Comparison of ENCODE assay signal across 8 mouse cellular contexts in the genomic region with DNA sequence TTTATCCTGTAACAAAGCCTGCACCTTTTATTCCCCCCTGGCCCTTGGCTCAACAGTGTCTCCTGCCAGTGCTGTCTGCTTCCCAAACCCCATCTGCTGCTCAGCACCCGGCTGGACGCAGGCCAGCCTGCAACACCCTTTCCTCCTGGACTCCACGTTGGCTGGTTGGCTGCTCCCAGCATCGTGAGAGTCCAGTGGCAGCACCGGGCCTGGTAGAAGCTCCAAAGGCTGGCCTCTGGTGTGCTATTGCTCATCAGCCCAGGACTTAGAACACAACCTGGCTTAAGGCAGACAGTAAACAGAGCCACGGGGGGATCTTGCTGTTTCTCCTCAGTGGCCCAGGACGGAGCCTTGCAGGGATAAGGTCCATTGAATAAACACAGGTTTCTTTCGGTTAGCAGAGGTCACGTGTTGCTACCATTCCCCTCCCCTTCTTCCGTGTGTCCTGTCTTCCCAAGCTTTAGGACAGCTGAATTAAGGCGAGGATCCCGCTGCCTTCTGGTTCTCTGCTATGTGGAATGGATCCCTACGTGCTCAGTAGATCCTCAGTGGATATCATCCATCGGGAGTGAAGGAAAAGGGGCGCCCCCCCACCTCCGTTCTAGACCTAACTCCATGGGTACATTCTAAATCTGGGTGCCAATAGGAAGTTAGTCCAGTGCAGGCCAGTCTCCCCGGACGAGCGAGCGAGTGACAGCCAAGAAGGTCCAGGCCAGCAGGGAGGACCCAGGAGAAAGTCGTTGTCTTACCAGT. TPM values are rescaled to one million over a fixed set of nuclear protein-coding genes. Genes with fewer than 3 reads are reported as not detected.
DNase-seq lines count a peak whose midpoint lies in the region; ATAC-seq and TF ChIP-seq lines count a peak whose summit lies in the region.

No protein-coding gene starts in this region.

- intact Hi-C loops in left cerebral cortex, postnatal 36 days (cut with DNase I) = loop anchor here (5.0 kb wide), 1 partner anchor 34 kb away; no protein-coding TSS in a partner anchor

- no peak overlapping the region for H3K4me3 ChIP-seq in C2C12 (ENCODE audit: insufficient read depth, poor library complexity, severe bottlenecking)
- no peak overlapping the region for H3K4me3 ChIP-seq in midbrain, embryonic 14.5 days (replicated peaks; ENCODE audit: low read depth, low read length)

- H3K27ac ChIP-seq in midbrain, embryonic 14.5 days (replicated peaks; ENCODE audit: low read depth, low read length) = peak overlapping the region; percentile 52; the same call in 1 of the 2 replicates

- peaks cover 82% of the 10 kb centered on the region for H3K79me2 ChIP-seq in C2C12 (ENCODE audit: control insufficient read depth, insufficient read depth)

- no peaks in the 10 kb centered on the region for H3K27me3 ChIP-seq in C2C12 (ENCODE audit: control insufficient read depth, insufficient read depth, insufficient read length)
- no peaks in the 10 kb centered on the region for H3K27me3 ChIP-seq in midbrain, embryonic 14.5 days (ENCODE audit: control insufficient read depth, insufficient read depth, low read length)

- peaks cover 57% of the 10 kb centered on the region for H3K36me3 ChIP-seq in C2C12 (ENCODE audit: control insufficient read depth, insufficient read depth)
- H3K36me3 ChIP-seq in midbrain, embryonic 14.5 days (ENCODE audit: control insufficient read depth, insufficient read depth, low read length) = peaks cover 20% of the 10 kb centered on the region

- H3ac ChIP-seq in C2C12 (ENCODE audit: control insufficient read depth, insufficient read length, low read depth) = no peak overlapping the region

- peaks cover 22% of the 10 kb centered on the region for H3K4me1 ChIP-seq in midbrain, embryonic 14.5 days (ENCODE audit: control insufficient read depth, insufficient read depth, low read length)

- TF ChIP-seq CTCF in C2C12 (IDR thresholded peaks at IDR 0.05; ENCODE audit: control insufficient read depth, insufficient read depth, insufficient read length) = no peak

- H3K79me3 ChIP-seq in C2C12 (ENCODE audit: low read depth) = peaks cover 61% of the 10 kb centered on the region

- no peak for ATAC-seq in midbrain, embryonic 14.5 days (ENCODE audit: low FRiP score, low TSS enrichment)

- H3K9ac ChIP-seq in midbrain, embryonic 14.5 days (replicated peaks; ENCODE audit: low read length) = no peak overlapping the region

- DNase-seq in cerebellum, adult 11 months = peak; percentile 86
- DNase-seq in heart, adult 18-20 months = peak; percentile 69 to 80
- peak; percentile 68 for DNase-seq in kidney, adult 18-20 months
- DNase-seq in midbrain, embryonic 14.5 days = peak; percentile 41
- DNase-seq in left cerebral cortex, postnatal 36 days (ENCODE audit: low spot score in 2 of 2) = no peak
- no peak for DNase-seq in embryo, embryonic 11 days
- no peak for DNase-seq in layer of hippocampus, adult 9-11 months

- no peaks in the 10 kb centered on the region for H3K9me3 ChIP-seq in midbrain, embryonic 14.5 days (ENCODE audit: control insufficient read depth, low read length)

- H3K4me2 ChIP-seq in midbrain, embryonic 14.5 days (ENCODE audit: low read length) = no peak overlapping the region

- WGBS in midbrain, embryonic 14.5 days = 48% methylated on average over 21 of the region's 21 CpGs

TF ChIP-seq in C2C12, 6 proteins besides CTCF, POLR2A, EP300 and RAD21:
- no peak for TF ChIP-seq FOSL1 (IDR thresholded peaks at IDR 0.05; ENCODE audit: insufficient read depth, low read length, poor library complexity, severe bottlenecking)
- TF ChIP-seq USF1 (IDR thresholded peaks at IDR 0.05; ENCODE audit: low read depth) = peak; percentile 9
- TF ChIP-seq MAX (IDR thresholded peaks at IDR 0.05) = no peak
- no peak for TF ChIP-seq MYOD1 (IDR thresholded peaks at IDR 0.05; ENCODE audit: control insufficient read depth, insufficient read length, low read depth)
TF ChIP-seq in C2C12: peak in this region for 1.

RNA-seq across cellular contexts. Expression of a gene that starts 30.7 kb away (rescaled TPM):
- 41.2 TPM for polyA plus RNA-seq in C2C12 (2012; fragmentation: generic; extraction: Trizol)
- 10 to 100 TPM; 19.3 to 26.3 TPM for total RNA-seq in heart, adult 18-20 months (2021)
- polyA plus RNA-seq in midbrain, embryonic 14.5 days (2014; fragmentation: Nextera tagmentation; extraction: Ambion mirVana) = 29.8 and 30.5 TPM in 2 replicates
- total RNA-seq in left cerebral cortex, postnatal 36 days (2021) = 10 to 100 TPM; 21.4 to 36.4 TPM

RNA-seq across cellular contexts. Expression of a gene that starts 35.3 kb away (rescaled TPM):
- 148 TPM for polyA plus RNA-seq in C2C12 (2012; fragmentation: generic; extraction: Trizol)
- total RNA-seq in heart, adult 18-20 months (2021) = 10 to 100 TPM; 57.9 to 69.7 TPM
- polyA plus RNA-seq in midbrain, embryonic 14.5 days (2014; fragmentation: Nextera tagmentation; extraction: Ambion mirVana) = 72.9 and 100 TPM in 2 replicates
- total RNA-seq in left cerebral cortex, postnatal 36 days (2021) = 100 to 1,000 TPM; 165 to 196 TPM

RNA-seq across cellular contexts. Expression of a gene that starts 45.9 kb away (rescaled TPM):
- 0.88 TPM for polyA plus RNA-seq in C2C12 (2012; fragmentation: generic; extraction: Trizol)
- 10 to 100 TPM; 21.8 to 23.3 TPM for total RNA-seq in heart, adult 18-20 months (2021)
- polyA plus RNA-seq in midbrain, embryonic 14.5 days (2014; fragmentation: Nextera tagmentation; extraction: Ambion mirVana) = 7.2 and 8.8 TPM in 2 replicates
- 10 to 100 TPM; 35.7 to 52.9 TPM for total RNA-seq in left cerebral cortex, postnatal 36 days (2021)

Comparison
In these comparisons a context has a peak if more than half of its experiments do, and no peak if none do; other contexts are left out.
1. DNase-seq: peak in cerebellum, adult 11 months (single experiment), heart, adult 18-20 months (2 of 2), kidney, adult 18-20 months (single experiment) and midbrain, embryonic 14.5 days (single experiment); none in left cerebral cortex, postnatal 36 days (0 of 2), embryo, embryonic 11 days (single experiment) and layer of hippocampus, adult 9-11 months (single experiment).